Mouse (Mus musculus) heart, postnatal 0 days (tissue): Measurements from ENCODE around the gene Mab21l3. TPM values are rescaled to one million over a fixed set of nuclear protein-coding genes. Genes with fewer than 3 reads are reported as not detected.

Experiments
- ATAC-seq: fragments of 200-750 bp; cut with Nextera tagmentation; 2 replicates; pipeline ENCODE4 v1.8.0; 2017; ENCODE audit warnings: low read depth, moderate number of reproducible peaks, moderate library complexity; ENCODE audit not compliant: insufficient read depth
- DNase-seq: peaks from one replicate; pipeline ENCODE4 v3.0.0-alpha.2; 2016; ENCODE audit warnings: low spot score
- H3K27ac ChIP-seq: fragments of 300-500 bp; sonication (generic); 2 replicates; pipeline ENCODE4 v1.5.1; 2014; ENCODE audit warnings: low read depth, mild to moderate bottlenecking
- H3K27me3 ChIP-seq: fragments of 300-500 bp; sonication (generic); 2 replicates; pipeline ENCODE4 v1.6.1; 2014; ENCODE audit warnings: low read length, mixed read lengths; ENCODE audit not compliant: control insufficient read depth, insufficient read depth
- H3K36me3 ChIP-seq: fragments of 300-500 bp; sonication (generic); replicated peaks from 2 replicates; pipeline ENCODE4 v1.6.1; 2014; ENCODE audit warnings: low read length, mixed read lengths; ENCODE audit not compliant: control insufficient read depth, insufficient read depth
- H3K4me1 ChIP-seq: fragments of 300-500 bp; sonication (generic); 2 replicates; pipeline ENCODE4 v1.6.1; 2014; ENCODE audit warnings: antibody characterized with exemption; ENCODE audit not compliant: control insufficient read depth, insufficient read depth
- H3K4me2 ChIP-seq: fragments of 300-500 bp; sonication (generic); 2 replicates; pipeline ENCODE4 v1.6.1; 2014; ENCODE audit warnings: low read depth, mild to moderate bottlenecking, low read length, moderate library complexity
- H3K4me3 ChIP-seq: fragments of 300-500 bp; sonication (generic); 2 replicates; pipeline ENCODE4 v1.5.1; 2014; ENCODE audit warnings: low read depth, low read length
- H3K9ac ChIP-seq: fragments of 300-500 bp; sonication (generic); replicated peaks from 2 replicates; pipeline ENCODE4 v1.6.1; 2014; ENCODE audit warnings: low read depth, low read length, mixed read lengths
- H3K9me3 ChIP-seq: fragments of 300-500 bp; sonication (generic); replicated peaks from 2 replicates; pipeline ENCODE4 v1.6.1; 2016; ENCODE audit warnings: low read length; ENCODE audit not compliant: control insufficient read depth
- CTCF ChIP-seq: IDR thresholded peaks from 2 replicates; pipeline ENCODE4 v1.5.1; 2016; ENCODE audit warnings: antibody characterized with exemption, control low read depth, low read depth
- EP300 ChIP-seq: IDR thresholded peaks from 2 replicates; pipeline ENCODE4 v1.6.1; 2016; ENCODE audit warnings: antibody characterized with exemption, low read depth
- WGBS: fragments of 180-500 bp; shearing (Covaris S2); extraction: QIAGEN DNeasy Blood & Tissue Kit; methylation state at CpG from one replicate; pipeline ENCODE4 v1.1.7; 2014; 5-methylcytosine and 5-hydroxymethylcytosine counted together
- polyA plus RNA-seq: library from polyadenylated mRNA; unstranded; fragments of >200 nt; fragmentation: Nextera tagmentation; extraction: Ambion mirVana; gene quantifications from 2 replicates; pipeline ENCODE4 v1.2.1, GENCODE M21; 2015
- total RNA-seq: library from RNA; depleted of rRNA; stranded (reverse); fragments of >200 nt; gene quantifications from 2 replicates; pipeline ENCODE4 v1.2.3, GENCODE M21; 2014; ENCODE audit warnings: low replicate concordance

Gene Mab21l3
- total and polyA plus RNA-seq, 2 experiments from 2014 or later, result 0.10 to 1.6 TPM

GRCm38 (mm10) chr3:101783793-101784192, 65.0 kb downstream of the Mab21l3 start:
- Histone ChIP-seq H3K9ac (no peak overlapping the region), H3K4me1 (no peaks in the 10 kb centered on the region), H3K4me3 (no peak overlapping the region), H3K36me3 (no peaks in the 10 kb centered on the region), H3K4me2 (no peak overlapping the region), H3K9me3 (no peaks in the 10 kb centered on the region), H3K27ac (no peak overlapping the region), H3K27me3 (no peaks in the 10 kb centered on the region)
- no peak for TF ChIP-seq CTCF
- no peak for TF ChIP-seq EP300
- ATAC-seq, result no peak
- DNase-seq, result no peak
- 73% methylated on average over 2 of the region's 2 CpGs for WGBS

- Histone ChIP-seq H3K4me2 (no peak overlapping the region), H3K4me1 (no peaks in the 10 kb centered on the region), H3K36me3 (no peaks in the 10 kb centered on the region), H3K9ac (no peak overlapping the region), H3K9me3 (no peaks in the 10 kb centered on the region), H3K27ac (no peak overlapping the region), H3K4me3 (no peak overlapping the region), H3K27me3 (no peaks in the 10 kb centered on the region)
- ATAC-seq (no peak), DNase-seq (no peak)
- TF ChIP-seq CTCF (no peak), EP300 (no peak)
- WGBS, result 51% methylated on average over 6 of the region's 6 CpGs
Observed at GRCm38 (mm10) chr3:101780874-101781483, 67.8 kb downstream of the Mab21l3 start.

- peak overlapping the region; percentile 4 for H3K4me2 ChIP-seq
- TF ChIP-seq EP300, result peak; percentile 68; the same call in 1 of the 2 replicates
- no peak for TF ChIP-seq CTCF
- ATAC-seq (peak; percentile 83), DNase-seq (peak; percentile 78)
- H3K27me3 ChIP-seq, result no peaks in the 10 kb centered on the region
- H3K27ac ChIP-seq, result peak overlapping the region; percentile 70
- no peak overlapping the region for H3K4me3 ChIP-seq
- H3K9ac ChIP-seq, result no peak overlapping the region
- no peaks in the 10 kb centered on the region for H3K4me1 ChIP-seq
- H3K9me3 ChIP-seq, result no peaks in the 10 kb centered on the region
- no peaks in the 10 kb centered on the region for H3K36me3 ChIP-seq
- WGBS, result 57% methylated on average over 15 of the region's 16 CpGs
Observed at GRCm38 (mm10) chr3:101778896-101779665, 69.7 kb downstream of the Mab21l3 start.

GRCm38 (mm10) chr3:101775732-101776131, 73.0 kb downstream of the Mab21l3 start:
- ATAC-seq, result no peak

GRCm38 (mm10) chr3:101770540-101770939, 78.2 kb downstream of the Mab21l3 start:
- H3K4me1 ChIP-seq, result 0 out of 2 replicates have a peak, but pooled peaks cover 6% of the 10 kb centered on the region
- H3K9me3 ChIP-seq, result peaks cover 13% of the 10 kb centered on the region
- ATAC-seq, result no peak
- H3K27ac ChIP-seq, result no peak overlapping the region
- no peak overlapping the region for H3K4me3 ChIP-seq
- no peak overlapping the region for H3K4me2 ChIP-seq
- H3K36me3 ChIP-seq, result no peaks in the 10 kb centered on the region
- no peak overlapping the region for H3K9ac ChIP-seq
- TF ChIP-seq CTCF, result no peak
- TF ChIP-seq EP300, result no peak
- DNase-seq, result peak; percentile 37
- H3K27me3 ChIP-seq, result no peaks in the 10 kb centered on the region
- WGBS, result 37% methylated on average over 3 of the region's 3 CpGs

More at GRCm38 (mm10) chr3:101775732-101776131, 73.0 kb downstream of the Mab21l3 start:
- no peaks in the 10 kb centered on the region for H3K9me3 ChIP-seq
- no peak overlapping the region for H3K27ac ChIP-seq
- no peak for DNase-seq
- H3K36me3 ChIP-seq, result no peaks in the 10 kb centered on the region
- WGBS, result 90% methylated on average over 8 of the region's 8 CpGs
- H3K4me3 ChIP-seq, result no peak overlapping the region
- no peak overlapping the region for H3K9ac ChIP-seq
- TF ChIP-seq CTCF, result no peak
- TF ChIP-seq EP300, result no peak
- H3K4me2 ChIP-seq, result no peak overlapping the region
- H3K27me3 ChIP-seq, result no peaks in the 10 kb centered on the region
- no peaks in the 10 kb centered on the region for H3K4me1 ChIP-seq
